Mouse (Mus musculus) liver, embryonic 14.5 days (tissue): ENCODE measurements around the gene Igf2bp2. TPM values are rescaled to one million over a fixed set of nuclear protein-coding genes. Genes with fewer than 3 reads are reported as not detected.

Source experiments
- ATAC-seq: fragments of 200-750 bp; cut with Nextera tagmentation; 2 replicates; pipeline ENCODE4 v1.8.0; 2017; ENCODE audit warnings: moderate number of reproducible peaks, mild to moderate bottlenecking, moderate library complexity; ENCODE audit not compliant: insufficient read depth
- DNase-seq, 3 experiments: peaks; one replicate each; pipeline ENCODE4 v3.0.0-alpha.2; 2012 to 2013; ENCODE audit warnings: low read depth in 3 of 3, low spot score in 3 of 3
- H3K27ac ChIP-seq: fragments of 300-500 bp; sonication (generic); 2 replicates; pipeline ENCODE4 v1.5.1; 2014; ENCODE audit warnings: moderate library complexity, mild to moderate bottlenecking, control low read depth, inconsistent platforms
- H3K27me3 ChIP-seq: fragments of 300-500 bp; sonication (generic); 2 replicates; pipeline ENCODE4 v1.6.1; 2014; ENCODE audit warnings: mild to moderate bottlenecking, low read length, moderate library complexity; ENCODE audit not compliant: control insufficient read depth, insufficient read depth
- H3K36me3 ChIP-seq: fragments of 300-500 bp; sonication (generic); replicated peaks from 2 replicates; pipeline ENCODE4 v1.6.1; 2014; ENCODE audit warnings: low read depth; ENCODE audit not compliant: control insufficient read depth, insufficient read depth
- H3K4me1 ChIP-seq, 2 experiments: fragments of 200-500 bp in 1 of 2; fragments of 300-500 bp in 1 of 2; sonication (generic) in 1 of 2; replicated peaks; 2 replicates each; pipeline ENCODE4 v1.6.1; 2012 to 2014; ENCODE audit warnings: antibody characterized with exemption in 1 of 2, inconsistent platforms in 1 of 2, low read length in 1 of 2; ENCODE audit not compliant: control insufficient read depth in 2 of 2, insufficient read depth in 2 of 2
- H3K4me2 ChIP-seq: fragments of 300-500 bp; sonication (generic); 2 replicates; pipeline ENCODE4 v1.6.1; 2014; ENCODE audit warnings: low read depth, mild to moderate bottlenecking, control low read depth, moderate library complexity
- H3K4me3 ChIP-seq, 2 experiments: fragments of 200-500 bp in 1 of 2; fragments of 300-500 bp in 1 of 2; sonication (generic) in 1 of 2; 2 replicates each; pipeline ENCODE4 v1.5.1; 2012 to 2014; ENCODE audit warnings: low read depth in 2 of 2, low read length in 2 of 2, mild to moderate bottlenecking in 2 of 2, control low read depth in 1 of 2, inconsistent platforms in 1 of 2, moderate library complexity in 1 of 2; ENCODE audit not compliant: insufficient read depth in 1 of 2
- H3K9ac ChIP-seq: fragments of 300-500 bp; sonication (generic); replicated peaks from 2 replicates; pipeline ENCODE4 v1.6.1; 2014; ENCODE audit warnings: mild to moderate bottlenecking, control low read depth, moderate library complexity
- H3K9me3 ChIP-seq: fragments of 300-500 bp; sonication (generic); 2 replicates; pipeline ENCODE4 v1.6.1; 2016; ENCODE audit warnings: low read length, mixed read lengths; ENCODE audit not compliant: control insufficient read depth
- CTCF ChIP-seq: IDR thresholded peaks from 2 replicates; pipeline ENCODE4 v1.5.1; 2016; ENCODE audit warnings: antibody characterized with exemption, low read depth, control low read depth
- EP300 ChIP-seq: IDR thresholded peaks from 2 replicates; pipeline ENCODE4 v1.6.1; 2016; ENCODE audit warnings: antibody characterized with exemption, low read depth
- WGBS: fragments of 180-500 bp; shearing (Covaris S2); extraction: QIAGEN DNeasy Blood & Tissue Kit; methylation state at CpG from one replicate; pipeline ENCODE4 v1.1.7; 2014; ENCODE audit not compliant: insufficient replicate concordance; 5-methylcytosine and 5-hydroxymethylcytosine counted together
- polyA plus RNA-seq, 2 experiments: library from polyadenylated mRNA; depleted of rRNA in 1 of 2; stranded (reverse) in 1 of 2; unstranded in 1 of 2; fragments of >200 nt; fragmentation: Nextera tagmentation in 1 of 2; extraction: Ambion mirVana in 1 of 2; gene quantifications; 2 replicates each; pipeline versions ENCODE4 v1.2.1 to v1.2.3; 2012 to 2014

The Igf2bp2 gene
- polyA plus RNA-seq, 2 experiments, result 3.7 to 7.3 TPM

- TF ChIP-seq CTCF (no peak), EP300 (no peak)
- H3K9ac ChIP-seq, result no peak overlapping the region
- no peak overlapping the region for H3K4me3 ChIP-seq
- no peaks in the 10 kb centered on the region for H3K36me3 ChIP-seq
- no peak overlapping the region for H3K27ac ChIP-seq
- ATAC-seq (no peak), DNase-seq (no peak)
- no peaks in the 10 kb centered on the region for H3K9me3 ChIP-seq
- no peaks in the 10 kb centered on the region for H3K4me1 ChIP-seq
- WGBS, result 89% methylated on average over 4 of the region's 4 CpGs
- H3K4me2 ChIP-seq, result no peak overlapping the region
- H3K27me3 ChIP-seq, result no peaks in the 10 kb centered on the region
These were observed 36.2 kb downstream of the Igf2bp2 start for GRCm38 (mm10) chr16:22126936-22127335.

DNA sequence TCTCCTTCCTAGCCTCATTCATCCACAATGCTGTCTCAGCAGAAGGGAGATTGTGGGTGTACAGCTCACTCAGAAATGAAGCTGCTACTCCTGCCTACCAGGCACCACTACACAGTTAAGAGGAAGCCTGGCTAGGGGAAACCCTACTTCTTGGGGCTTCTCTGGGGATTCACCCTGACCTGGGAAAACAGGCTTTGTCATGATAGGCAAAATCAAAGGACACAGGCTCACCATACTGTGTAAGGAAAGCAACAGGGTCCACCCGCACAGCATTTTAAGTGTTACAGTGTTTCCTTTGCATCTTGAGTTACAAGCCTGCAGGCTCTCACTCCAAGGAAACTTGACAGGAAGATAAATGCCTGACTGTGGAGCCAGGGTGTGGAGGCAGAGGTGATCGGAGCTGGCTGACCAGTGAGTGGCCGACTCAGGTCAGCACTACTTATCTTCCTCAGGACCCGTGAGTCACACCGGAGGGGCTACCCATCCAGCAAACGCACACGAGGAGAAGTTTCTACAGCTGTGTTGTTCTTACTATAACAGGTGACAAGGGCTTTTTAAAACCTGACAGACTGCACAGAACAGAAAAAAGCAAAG lies 38.7 kb downstream of the Igf2bp2 start:
- no peaks in the 10 kb centered on the region for H3K9me3 ChIP-seq
- no peak overlapping the region for H3K4me2 ChIP-seq
- TF ChIP-seq CTCF (no peak), EP300 (no peak)
- no peak overlapping the region for H3K4me3 ChIP-seq
- no peak overlapping the region for H3K27ac ChIP-seq
- no peak overlapping the region for H3K9ac ChIP-seq
- no peaks in the 10 kb centered on the region for H3K36me3 ChIP-seq
- ATAC-seq, result no peak
- 56% methylated on average over 7 of the region's 7 CpGs for WGBS
- no peak for DNase-seq
- H3K27me3 ChIP-seq, result no peaks in the 10 kb centered on the region; the same call in 1 of the 2 replicates
- no peaks in the 10 kb centered on the region for H3K4me1 ChIP-seq

DNA sequence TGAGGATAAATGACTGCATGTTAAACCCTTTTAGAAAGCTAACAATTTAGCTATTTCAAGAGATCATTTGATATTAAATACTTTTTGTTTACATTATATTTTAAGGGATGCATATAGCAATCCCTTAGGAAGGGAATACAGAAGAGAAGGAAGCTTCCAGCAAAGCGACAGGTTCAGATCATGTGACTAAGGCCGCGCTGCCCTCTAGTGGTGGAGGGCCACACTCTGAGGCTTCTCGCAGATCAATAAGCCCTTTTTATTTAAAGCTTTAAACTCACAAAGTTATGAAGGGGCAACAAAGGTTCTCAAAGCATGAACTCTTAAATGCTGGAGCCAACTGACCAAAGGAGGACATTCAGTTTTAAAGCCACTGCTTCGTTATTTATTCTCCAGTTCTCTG lies 39.4 kb downstream of the Igf2bp2 start:
- no peaks in the 10 kb centered on the region for H3K36me3 ChIP-seq
- 23% methylated on average over 5 of the region's 5 CpGs for WGBS
- H3K4me1 ChIP-seq, result 0 out of 4 replicates have a peak, but pooled peaks cover 0 to 1% of the 10 kb centered on the region in 2 experiments
- no peak for ATAC-seq
- peak in 1 of 3 experiments; percentile 7 for DNase-seq
- no peak overlapping the region for H3K27ac ChIP-seq
- no peaks in the 10 kb centered on the region; the same call in 1 of the 2 replicates for H3K27me3 ChIP-seq
- H3K9me3 ChIP-seq, result no peaks in the 10 kb centered on the region
- H3K9ac ChIP-seq, result no peak overlapping the region
- TF ChIP-seq EP300, result no peak
- peak; percentile 80 for TF ChIP-seq CTCF
- no peak overlapping the region for H3K4me2 ChIP-seq
- no peak overlapping the region for H3K4me3 ChIP-seq

GRCm38 (mm10) chr16:22121109-22121508 lies 42.0 kb downstream of the Igf2bp2 start:
- ATAC-seq, result 0 out of 2 replicates have a peak, but pooled peaks have one; percentile 33
- Histone ChIP-seq H3K9ac (no peak overlapping the region), H3K4me1 (0 out of 4 replicates have a peak, but pooled peaks cover 0 to 1% of the 10 kb centered on the region in 2 experiments), H3K36me3 (no peaks in the 10 kb centered on the region), H3K27me3 (no peaks in the 10 kb centered on the region; the same call in 1 of the 2 replicates), H3K9me3 (no peaks in the 10 kb centered on the region), H3K4me2 (no peak overlapping the region), H3K27ac (no peak overlapping the region), H3K4me3 (no peak overlapping the region)
- 21% methylated on average over 8 of the region's 8 CpGs for WGBS
- no peak for TF ChIP-seq EP300
- no peak for TF ChIP-seq CTCF
- DNase-seq, result peak in 2 of 3 experiments; percentile 9 to 19

- H3K36me3 ChIP-seq, result no peaks in the 10 kb centered on the region
- 40% methylated on average over 15 of the region's 15 CpGs for WGBS
- H3K4me3 ChIP-seq, result no peak overlapping the region
- DNase-seq, result no peak
- no peak overlapping the region for H3K9ac ChIP-seq
- 0 out of 4 replicates have a peak, but pooled peaks cover 0 to 1% of the 10 kb centered on the region in 2 experiments for H3K4me1 ChIP-seq
- H3K9me3 ChIP-seq, result no peaks in the 10 kb centered on the region
- no peak overlapping the region for H3K4me2 ChIP-seq
- no peaks in the 10 kb centered on the region; the same call in 1 of the 2 replicates for H3K27me3 ChIP-seq
- ATAC-seq, result no peak
- H3K27ac ChIP-seq, result no peak overlapping the region
- TF ChIP-seq EP300, result no peak
- no peak for TF ChIP-seq CTCF
These were observed 43.6 kb downstream of the Igf2bp2 start for GRCm38 (mm10) chr16:22119524-22119923.
